Mouse (Mus musculus) CH12.LX (cell line): Measurements from ENCODE around the gene Rasl11b. TPM values are rescaled to one million over a fixed set of nuclear protein-coding genes. Genes with fewer than 3 reads are reported as not detected.

Source experiments
- DNase-seq: peaks from one replicate; pipeline ENCODE4 v3.0.0-alpha.2; 2013; ENCODE audit errors: extremely low read depth
- H3K27ac ChIP-seq: 2 replicates; pipeline ENCODE4 v1.5.1; 2012; ENCODE audit warnings: low read depth, mild to moderate bottlenecking, control low read depth, moderate library complexity; ENCODE audit not compliant: insufficient read depth
- H3K27me3 ChIP-seq: replicated peaks from 2 replicates; pipeline ENCODE3; 2012; ENCODE audit warnings: inconsistent platforms
- H3K36me3 ChIP-seq, 2 experiments: replicated peaks in 1 of 2; 2 replicates each; pipeline versions ENCODE3 to v1.6.1; 2012; ENCODE audit warnings: inconsistent platforms in 1 of 2, low read length in 1 of 2, mild to moderate bottlenecking in 1 of 2, mixed read lengths in 1 of 2, moderate library complexity in 1 of 2; ENCODE audit not compliant: control insufficient read depth in 1 of 2, insufficient read depth in 1 of 2
- H3K4me1 ChIP-seq, 2 experiments: 2 replicates each; pipeline ENCODE4 v1.6.1; 2012; ENCODE audit warnings: inconsistent platforms in 1 of 2, moderate library complexity in 1 of 2; ENCODE audit not compliant: insufficient read depth in 2 of 2, control insufficient read depth in 1 of 2
- H3K4me2 ChIP-seq: 2 replicates; pipeline ENCODE4 v1.6.1; 2012; ENCODE audit warnings: low read depth, mild to moderate bottlenecking, control low read depth; ENCODE audit not compliant: poor library complexity, insufficient read depth, severe bottlenecking
- H3K4me3 ChIP-seq, 3 experiments: fragments of 150-350 bp in 1 of 3; sonication (generic) in 1 of 3; replicated peaks in 1 of 3; 2 replicates each; pipeline versions ENCODE3 to v1.5.1; 2011 to 2012; ENCODE audit warnings: low read depth in 2 of 3, low read length in 2 of 3, mild to moderate bottlenecking in 2 of 3, moderate library complexity in 2 of 3, control low read depth in 1 of 3, improper control_type of control experiment in 1 of 3, inconsistent platforms in 1 of 3, mixed read lengths in 1 of 3; ENCODE audit not compliant: poor library complexity in 1 of 3
- H3K79me2 ChIP-seq: replicated peaks from 2 replicates; pipeline ENCODE4 v1.6.1; 2012; ENCODE audit warnings: mild to moderate bottlenecking, moderate library complexity; ENCODE audit not compliant: control insufficient read depth, poor library complexity, insufficient read depth, severe bottlenecking; ENCODE audit errors: extremely low read depth
- H3K9ac ChIP-seq: 2 replicates; pipeline ENCODE4 v1.6.1; 2012; ENCODE audit warnings: low read depth, mild to moderate bottlenecking, control low read depth, moderate library complexity; ENCODE audit not compliant: insufficient read depth
- H3K9me3 ChIP-seq: replicated peaks from 2 replicates; pipeline ENCODE3; 2012; ENCODE audit warnings: low read length, inconsistent platforms, mixed read lengths
- BHLHE40 ChIP-seq: IDR thresholded peaks from 2 replicates; pipeline ENCODE4 v1.6.1; 2011; ENCODE audit warnings: mild to moderate bottlenecking, low read depth, low read length, improper control_type of control experiment
- CHD1 ChIP-seq: IDR thresholded peaks from 2 replicates; pipeline ENCODE4 v1.6.1; 2012; ENCODE audit warnings: low read depth, low read length, improper control_type of control experiment, inconsistent platforms
- CTCF ChIP-seq, 2 experiments: IDR thresholded peaks in 1 of 2; conservative IDR thresholded peaks in 1 of 2; 2 replicates each; pipeline ENCODE4 v1.5.1; 2011 to 2012; ENCODE audit warnings: low read depth in 2 of 2, low read length in 2 of 2, improper control_type of control experiment in 1 of 2, inconsistent platforms in 1 of 2, mild to moderate bottlenecking in 1 of 2, moderate library complexity in 1 of 2
- ELF1 ChIP-seq: IDR thresholded peaks from 2 replicates; pipeline ENCODE4 v1.6.1; 2014; ENCODE audit warnings: low read depth, mild to moderate bottlenecking, inconsistent platforms, low read length, improper control_type of control experiment
- EP300 ChIP-seq: IDR thresholded peaks from 2 replicates; pipeline ENCODE4 v1.6.1; 2011; ENCODE audit warnings: low read length, improper control_type of control experiment
- GABPA ChIP-seq: IDR thresholded peaks from 2 replicates; pipeline ENCODE4 v1.6.1; 2012; ENCODE audit warnings: low read depth, low read length, improper control_type of control experiment, inconsistent platforms; ENCODE audit not compliant: insufficient replicate concordance
- HCFC1 ChIP-seq: IDR thresholded peaks from 2 replicates; pipeline ENCODE4 v1.6.1; 2012; ENCODE audit warnings: low read depth, mild to moderate bottlenecking, inconsistent platforms, low read length, improper control_type of control experiment
- JUN ChIP-seq: IDR thresholded peaks from 2 replicates; pipeline ENCODE4 v1.6.1; 2011; ENCODE audit warnings: low read depth, mild to moderate bottlenecking, low read length, improper control_type of control experiment, moderate library complexity; ENCODE audit not compliant: insufficient read depth
- JUND ChIP-seq: conservative IDR thresholded peaks from 2 replicates; pipeline ENCODE4 v1.6.1; 2011; ENCODE audit warnings: low read depth, low read length, improper control_type of control experiment
- KAT2A ChIP-seq: IDR thresholded peaks from 2 replicates; pipeline ENCODE4 v1.6.1; 2012; ENCODE audit warnings: low read length, improper control_type of control experiment, inconsistent platforms; ENCODE audit not compliant: insufficient replicate concordance
- MAFK ChIP-seq: IDR thresholded peaks from 2 replicates; pipeline ENCODE4 v1.6.1; 2011; ENCODE audit warnings: low read length, improper control_type of control experiment; ENCODE audit not compliant: insufficient replicate concordance
- MAX ChIP-seq: IDR thresholded peaks from 2 replicates; pipeline ENCODE4 v1.6.1; 2011; ENCODE audit warnings: low read length, improper control_type of control experiment
- MEF2A ChIP-seq: IDR thresholded peaks from 2 replicates; pipeline ENCODE4 v1.6.1; 2014; ENCODE audit warnings: low read depth, mild to moderate bottlenecking, inconsistent platforms, low read length, improper control_type of control experiment, borderline replicate concordance
- MXI1 ChIP-seq: IDR thresholded peaks from 2 replicates; pipeline ENCODE4 v1.6.1; 2011; ENCODE audit warnings: mild to moderate bottlenecking, low read depth, low read length, improper control_type of control experiment
- MYC ChIP-seq: IDR thresholded peaks from 2 replicates; pipeline ENCODE4 v1.6.1; 2011; ENCODE audit warnings: low read depth, mild to moderate bottlenecking, improper control_type of control experiment, low read length
- PAX5 ChIP-seq: IDR thresholded peaks from 2 replicates; pipeline ENCODE4 v1.6.1; 2012; ENCODE audit warnings: low read length, inconsistent platforms, mixed read lengths
- POLR2A ChIP-seq: IDR thresholded peaks from 2 replicates; pipeline ENCODE4 v1.6.1; 2011; ENCODE audit warnings: low read depth, mild to moderate bottlenecking, improper control_type of control experiment, low read length
- POLR2AphosphoS2 ChIP-seq: IDR thresholded peaks from 2 replicates; pipeline ENCODE4 v1.6.1; 2011; ENCODE audit warnings: low read depth, low read length, improper control_type of control experiment
- RAD21 ChIP-seq: IDR thresholded peaks from 2 replicates; pipeline ENCODE4 v1.6.1; 2011; ENCODE audit warnings: low read depth, mild to moderate bottlenecking, low read length, improper control_type of control experiment, moderate library complexity
- RCOR1 ChIP-seq: conservative IDR thresholded peaks from 2 replicates; pipeline ENCODE4 v1.6.1; 2012; ENCODE audit warnings: low read depth, mild to moderate bottlenecking, inconsistent platforms, low read length, improper control_type of control experiment
- SIN3A ChIP-seq: IDR thresholded peaks from 2 replicates; pipeline ENCODE4 v1.6.1; 2012; ENCODE audit warnings: low read length, improper control_type of control experiment, inconsistent platforms
- SMC3 ChIP-seq: IDR thresholded peaks from 2 replicates; pipeline ENCODE4 v1.6.1; 2011; ENCODE audit warnings: low read depth, low read length, improper control_type of control experiment
- TBP ChIP-seq: conservative IDR thresholded peaks from 2 replicates; pipeline ENCODE4 v1.6.1; 2011; ENCODE audit warnings: low read depth, low read length, improper control_type of control experiment
- TCF12 ChIP-seq: IDR thresholded peaks from 2 replicates; pipeline ENCODE4 v1.6.1; 2014; ENCODE audit warnings: low read depth, mild to moderate bottlenecking, inconsistent platforms, low read length, improper control_type of control experiment
- USF1 ChIP-seq: IDR thresholded peaks from 2 replicates; pipeline ENCODE4 v1.6.1; 2014; ENCODE audit warnings: low read depth, mild to moderate bottlenecking, inconsistent platforms, low read length, improper control_type of control experiment
- ZC3H11A ChIP-seq: IDR thresholded peaks from 2 replicates; pipeline ENCODE4 v1.6.1; 2012; ENCODE audit warnings: low read depth, mild to moderate bottlenecking, inconsistent platforms, low read length, improper control_type of control experiment
- ZKSCAN1 ChIP-seq: IDR thresholded peaks from 2 replicates; pipeline ENCODE4 v1.6.1; 2012; ENCODE audit warnings: low read depth, inconsistent platforms, low read length, improper control_type of control experiment, borderline replicate concordance
- ZNF384 ChIP-seq: IDR thresholded peaks from 2 replicates; pipeline ENCODE4 v1.6.1; 2012; ENCODE audit warnings: low read depth, low read length, improper control_type of control experiment, inconsistent platforms
- dilution Hi-C: fragments of 300-500 bp; cut with MboI; formaldehyde crosslinking; loops from 2 replicates; pipeline ENCODE4 v1.14.3; 2020; ENCODE audit warnings: low sequenced_read_pairs; ENCODE audit not compliant: extremely low pct_unique_long_range_greater_than_20kb, extremely low pct_ligation_motif_present
- in situ Hi-C: fragments of 300-500 bp; cut with MboI; formaldehyde crosslinking; loops from 3 replicates; pipeline ENCODE4 v1.14.3; 2019; ENCODE audit warnings: low sequenced_read_pairs, low pct_ligation_motif_present, low pct_unique_long_range_greater_than_20kb, mixed read lengths
- polyA plus RNA-seq: library from polyadenylated mRNA; unstranded; fragments of >175 nt; gene quantifications from 2 replicates; pipeline ENCODE4 v1.2.1, GENCODE M21; 2012; ENCODE audit warnings: low read depth; ENCODE audit not compliant: insufficient read length
- total RNA-seq, 2 experiments: library from RNA; depleted of rRNA; stranded (reverse); fragments of 300-350 nt in 1 of 2; fragments of >200 nt in 1 of 2; gene quantifications; 2 replicates each; pipeline ENCODE4 v1.2.3; 2012 to 2014

The Rasl11b gene
- total and polyA plus RNA-seq, 3 experiments: 0.21 to 2.7 (median 0.60) TPM

DNA sequence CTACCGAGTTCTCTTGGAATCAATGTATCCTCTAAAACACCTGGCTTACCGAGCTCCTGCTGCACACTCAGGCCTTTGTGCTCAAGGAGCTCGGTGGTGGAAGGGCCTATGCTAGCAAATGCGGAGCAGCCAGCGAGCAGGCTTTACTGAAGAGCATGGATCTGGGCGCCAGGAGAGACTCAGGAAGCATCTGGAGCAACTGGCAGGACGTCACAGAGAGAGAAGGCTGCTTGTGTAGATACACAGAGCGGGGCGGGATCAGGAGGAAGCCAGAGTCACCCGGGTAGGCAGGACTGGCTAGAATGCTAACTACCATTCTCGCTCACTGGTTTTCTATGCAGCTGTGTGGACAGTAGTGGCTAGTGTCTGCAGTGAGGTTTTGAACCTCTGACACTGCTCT is 16.3 kb downstream of the Rasl11b start:
- Histone ChIP-seq H3K9ac (no peak overlapping the region), H3K4me3 (no peak overlapping the region), H3K4me2 (no peak overlapping the region), H3K4me1 (peaks cover 0 to 11% of the 10 kb centered on the region in 2 experiments; a peak in 2 of 4 replicates), H3K79me2 (no peaks in the 10 kb centered on the region), H3K27me3 (no peaks in the 10 kb centered on the region), H3K27ac (no peak overlapping the region)
- dilution Hi-C loops (no loop called here), in situ Hi-C loops (no loop called here)
- DNase-seq: no peak
- TF ChIP-seq CTCF (conservative IDR thresholded peaks at IDR 0.05 in 1 of 2, IDR thresholded peaks at IDR 0.05 in 1 of 2; ENCODE audit: low read depth in 2 of 2, low read length in 2 of 2) (no peak), CHD1 (no peak), HCFC1 (no peak), KAT2A (no peak), ZC3H11A (no peak), PAX5 (no peak), TBP (no peak), ELF1 (no peak), JUND (no peak), POLR2A (no peak), USF1 (no peak), MAX (no peak), ZNF384 (no peak), EP300 (no peak), BHLHE40 (no peak), MAFK (no peak), MYC (no peak), RCOR1 (no peak), RAD21 (no peak)
- TF ChIP-seq, all 38 proteins: peak for 0
- Histone ChIP-seq H3K9me3 (no peaks in the 10 kb centered on the region), H3K36me3 (peaks cover 0 to 2% of the 10 kb centered on the region in 2 experiments)

DNA sequence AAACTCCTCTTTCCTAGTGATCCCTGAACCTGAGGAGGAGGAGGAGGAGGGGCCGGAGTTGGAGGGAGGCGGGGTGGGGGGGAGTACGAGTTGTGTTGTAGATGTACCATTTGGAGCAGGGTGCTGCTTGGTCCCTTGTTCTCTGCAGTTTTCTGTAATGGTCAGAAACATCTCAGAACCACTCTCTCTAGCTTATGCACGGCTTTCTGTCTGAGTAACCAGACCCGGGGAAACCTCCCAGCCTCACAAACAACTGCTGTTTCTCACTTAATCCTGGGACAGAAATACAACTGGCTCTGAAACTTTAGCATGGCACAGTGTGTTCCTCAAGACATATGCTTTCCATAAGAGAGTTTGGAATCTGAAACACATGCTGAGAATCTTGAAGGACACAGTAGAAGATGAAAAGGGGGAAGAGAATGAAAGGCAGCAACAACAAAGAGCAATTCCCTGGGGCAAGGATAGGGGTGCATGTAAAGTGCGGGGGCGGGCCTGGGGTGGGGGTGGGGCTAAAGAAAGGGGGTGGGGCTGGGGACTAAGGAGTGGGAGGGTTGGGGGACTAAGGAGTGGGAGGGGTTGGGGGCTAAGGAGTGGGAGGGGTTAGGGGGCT is 19.5 kb downstream of the Rasl11b start:
- H3K27ac ChIP-seq: no peak overlapping the region
- no peaks in the 10 kb centered on the region for H3K9me3 ChIP-seq
- H3K4me2 ChIP-seq: no peak overlapping the region
- DNase-seq: no peak
- H3K9ac ChIP-seq: no peak overlapping the region
- no peaks in the 10 kb centered on the region for H3K79me2 ChIP-seq
- in situ Hi-C loops: no loop called here
- H3K27me3 ChIP-seq: no peaks in the 10 kb centered on the region
- dilution Hi-C loops: no loop called here
- H3K36me3 ChIP-seq: no peaks in the 10 kb centered on the region
- H3K4me1 ChIP-seq: peaks cover 0 to 11% of the 10 kb centered on the region in 2 experiments; a peak in 2 of 4 replicates
- TF ChIP-seq SIN3A (no peak), TBP (no peak), MAFK (no peak), MEF2A (no peak), TCF12 (no peak), ZKSCAN1 (no peak), PAX5 (no peak), POLR2A (no peak), JUND (no peak), GABPA (no peak), POLR2AphosphoS2 (no peak), SMC3 (no peak), MXI1 (no peak), JUN (no peak)
- TF ChIP-seq, all 38 proteins: peak for 0
- H3K4me3 ChIP-seq: no peak overlapping the region
